Mouse (Mus musculus) erythroid progenitor cell, adult 5-6 weeks (primary cell): ENCODE data around the gene 2700097O09Rik. TPM values are rescaled to one million over a fixed set of nuclear protein-coding genes. Genes with fewer than 3 reads are reported as not detected.

Experiments
- ATAC-seq: replicated peaks from 2 replicates; pipeline ENCODE4 v1.8.0; 2016; ENCODE audit warnings: moderate number of reproducible peaks, mild to moderate bottlenecking, moderate TSS enrichment, inconsistent platforms; ENCODE audit not compliant: poor library complexity, low FRiP score, severe bottlenecking
- total RNA-seq, 2 experiments: library from RNA; stranded (forward) in 1 of 2; stranded (reverse) in 1 of 2; fragments of 150-400 nt in 1 of 2; fragments of 186-747, 209-891 nt in 1 of 2; gene quantifications; 2 replicates each; pipeline versions ENCODE4 v1.2.3 to v1.2.4; 2015 to 2017; ENCODE audit warnings: low replicate concordance in 2 of 2

The 2700097O09Rik gene
- total RNA-seq, 2 experiments from 2014 or later, result 6.7 to 27.2 TPM

DNA sequence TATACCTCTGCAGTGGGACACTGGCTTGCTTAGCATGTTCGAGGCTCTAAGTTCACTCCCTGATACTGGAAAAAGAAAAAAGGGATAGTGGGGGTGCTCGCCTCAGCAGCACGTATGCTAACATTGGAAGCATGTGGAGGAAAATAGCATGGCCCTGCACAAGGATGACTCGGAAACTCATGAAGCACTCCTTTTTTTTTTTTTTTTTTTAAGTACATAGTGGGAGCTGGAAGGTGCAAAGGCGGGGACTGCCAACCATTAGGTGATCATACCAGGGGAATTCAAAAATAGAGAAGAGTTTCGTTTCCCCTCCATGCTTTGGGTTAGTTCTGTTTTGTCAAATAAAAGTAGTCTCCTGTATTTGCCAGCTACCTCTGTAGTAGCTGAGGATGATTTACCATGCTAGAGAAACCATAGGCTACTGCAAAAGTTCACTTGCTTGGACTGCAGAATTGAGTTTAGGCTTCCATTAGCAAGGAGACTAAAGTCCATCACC, 82.9 kb downstream of the 2700097O09Rik start:
- no peak for ATAC-seq

DNA sequence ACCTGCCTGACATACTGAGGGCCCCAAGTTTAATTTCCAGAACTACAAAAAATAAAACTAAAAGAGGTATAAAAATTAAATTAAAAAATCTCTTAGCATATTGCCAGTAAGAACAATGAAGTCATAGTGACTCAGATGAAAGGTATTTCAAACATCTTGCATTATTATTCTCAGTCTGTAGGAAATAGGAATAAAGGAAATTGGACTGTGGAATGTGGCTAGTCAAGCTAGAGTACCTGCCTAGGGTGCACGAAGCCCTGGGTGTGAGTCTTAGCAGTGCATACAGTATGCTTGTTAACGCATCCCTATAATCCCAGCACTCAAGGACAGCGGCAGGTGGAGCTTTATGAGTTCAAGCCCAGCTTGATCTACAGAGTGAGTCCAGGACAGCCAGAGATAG, 83.9 kb downstream of the 2700097O09Rik start:
- ATAC-seq, result no peak

Other genes with a start within 250 kb of the 2700097O09Rik start
- 21.4 and 23.4 TPM in 2 replicates for gene Cfl2, start 217.2 kb downstream of the 2700097O09Rik start, total RNA-seq (2015; ENCODE audit: low replicate concordance)
- 18.8 and 20.2 TPM in 2 replicates for gene Cfl2, start 217.2 kb downstream of the 2700097O09Rik start, total RNA-seq (2017; ENCODE audit: low replicate concordance)
- not detected in 2 replicates for gene Gm20403, start 93.6 kb downstream of the 2700097O09Rik start, total RNA-seq (2015; ENCODE audit: low replicate concordance)
- not detected in 2 replicates for gene Gm20403, start 93.6 kb downstream of the 2700097O09Rik start, total RNA-seq (2017; ENCODE audit: low replicate concordance)
- gene Baz1a, start 65.8 kb downstream of the 2700097O09Rik start, total RNA-seq (2015; ENCODE audit: low replicate concordance), result 176 and 191 TPM in 2 replicates
- gene Baz1a, start 65.8 kb downstream of the 2700097O09Rik start, total RNA-seq (2017; ENCODE audit: low replicate concordance), result 72.9 and 78.6 TPM in 2 replicates
- 44.0 and 56.9 TPM in 2 replicates for gene Srp54a, start 152 bp upstream of the 2700097O09Rik start, total RNA-seq (2015; ENCODE audit: low replicate concordance)
- gene Srp54a, start 152 bp upstream of the 2700097O09Rik start, total RNA-seq (2017; ENCODE audit: low replicate concordance), result 84.2 and 116 TPM in 2 replicates
- 22.3 TPM in 1 of 2 replicates, not detected in the other for gene Fam177a, start 44.4 kb upstream of the 2700097O09Rik start, total RNA-seq (2015; ENCODE audit: low replicate concordance)
- 20.3 and 21.4 TPM in 2 replicates for gene Fam177a, start 44.4 kb upstream of the 2700097O09Rik start, total RNA-seq (2017; ENCODE audit: low replicate concordance)
- gene Srp54b, start 75.0 kb upstream of the 2700097O09Rik start, total RNA-seq (2015; ENCODE audit: low replicate concordance), result 6.8 and 10.5 TPM in 2 replicates
- 8.5 and 38.5 TPM in 2 replicates for gene Srp54b, start 75.0 kb upstream of the 2700097O09Rik start, total RNA-seq (2017; ENCODE audit: low replicate concordance)
- gene 1700047I17Rik2, start 119.5 kb upstream of the 2700097O09Rik start, total RNA-seq (2015; ENCODE audit: low replicate concordance), result 26.4 TPM in 1 of 2 replicates, not detected in the other
- gene 1700047I17Rik2, start 119.5 kb upstream of the 2700097O09Rik start, total RNA-seq (2017; ENCODE audit: low replicate concordance), result not detected in 2 replicates
- 14.4 and 25.6 TPM in 2 replicates for gene Srp54c, start 150.1 kb upstream of the 2700097O09Rik start, total RNA-seq (2015; ENCODE audit: low replicate concordance)
- gene Srp54c, start 150.1 kb upstream of the 2700097O09Rik start, total RNA-seq (2017; ENCODE audit: low replicate concordance), result 28.4 and 30.2 TPM in 2 replicates
- gene 1110008L16Rik, start 219.5 kb upstream of the 2700097O09Rik start, total RNA-seq (2015; ENCODE audit: low replicate concordance), result 10.8 and 13.4 TPM in 2 replicates
- gene 1110008L16Rik, start 219.5 kb upstream of the 2700097O09Rik start, total RNA-seq (2017; ENCODE audit: low replicate concordance), result 3.3 and 5.3 TPM in 2 replicates
- 19.8 and 25.6 TPM in 2 replicates for gene Ppp2r3c, start 222.9 kb upstream of the 2700097O09Rik start, total RNA-seq (2015; ENCODE audit: low replicate concordance)
- gene Ppp2r3c, start 222.9 kb upstream of the 2700097O09Rik start, total RNA-seq (2017; ENCODE audit: low replicate concordance), result 19.5 and 20.6 TPM in 2 replicates